Mouse (Mus musculus) forebrain, embryonic 15.5 days (tissue): ENCODE results near the gene Acsm1. TPM values are rescaled to one million over a fixed set of nuclear protein-coding genes. Genes with fewer than 3 reads are reported as not detected.

Experiments
- ATAC-seq: fragments of 200-750 bp; cut with Nextera tagmentation; replicated peaks from 2 replicates; pipeline ENCODE4 v1.8.0; 2017; ENCODE audit warnings: mild to moderate bottlenecking, moderate TSS enrichment, moderate library complexity
- H3K27ac ChIP-seq: fragments of 300-500 bp; sonication (generic); replicated peaks from 2 replicates; pipeline ENCODE4 v1.5.1; 2015; ENCODE audit warnings: mild to moderate bottlenecking, inconsistent platforms
- H3K27me3 ChIP-seq: fragments of 300-500 bp; sonication (generic); 2 replicates; pipeline ENCODE4 v1.6.1; 2015; ENCODE audit warnings: inconsistent platforms
- H3K36me3 ChIP-seq: fragments of 300-500 bp; sonication (generic); 2 replicates; pipeline ENCODE4 v1.6.1; 2015; ENCODE audit warnings: mild to moderate bottlenecking, inconsistent platforms
- H3K4me1 ChIP-seq: fragments of 300-500 bp; sonication (generic); 2 replicates; pipeline ENCODE4 v1.6.1; 2015; ENCODE audit warnings: inconsistent platforms
- H3K4me2 ChIP-seq: fragments of 300-500 bp; sonication (generic); replicated peaks from 2 replicates; pipeline ENCODE4 v1.6.1; 2015; ENCODE audit warnings: mild to moderate bottlenecking, inconsistent platforms
- H3K4me3 ChIP-seq: fragments of 300-500 bp; sonication (generic); 2 replicates; pipeline ENCODE4 v1.5.1; 2015; ENCODE audit warnings: mild to moderate bottlenecking, inconsistent platforms
- H3K9ac ChIP-seq: fragments of 300-500 bp; sonication (generic); replicated peaks from 2 replicates; pipeline ENCODE4 v1.6.1; 2015; ENCODE audit warnings: mild to moderate bottlenecking, inconsistent platforms
- H3K9me3 ChIP-seq: fragments of 300-500 bp; sonication (generic); 2 replicates; pipeline ENCODE4 v1.6.1; 2016; ENCODE audit warnings: inconsistent platforms
- WGBS: fragments of 180-500 bp; shearing (Covaris S2); methylation state at CpG from one replicate; pipeline ENCODE4 v1.1.7; 2015; ENCODE audit warnings: mixed read lengths; 5-methylcytosine and 5-hydroxymethylcytosine counted together
- polyA plus RNA-seq: library from polyadenylated mRNA; unstranded; fragments of >200 nt; fragmentation: Nextera tagmentation; extraction: Ambion mirVana; gene quantifications from 2 replicates; pipeline ENCODE4 v1.2.1, GENCODE M21; 2015

Acsm1 gene
- polyA plus RNA-seq, 1 experiment from 2014 or later, result not detected

- Histone ChIP-seq H3K27me3 (no peaks in the 10 kb centered on the region), H3K4me2 (no peak within 1 kb of the TSS), H3K27ac (no peak within 1 kb of the TSS), H3K4me3 (no peak within 1 kb of the TSS), H3K9ac (no peak within 1 kb of the TSS), H3K36me3 (no peaks in the 10 kb centered on the region), H3K9me3 (no peaks in the 10 kb centered on the region), H3K4me1 (no peaks in the 10 kb centered on the region)
- 85% methylated on average over 5 of the region's 5 CpGs for WGBS
- no peak for ATAC-seq
These were observed 82.9 kb downstream of the Acsm1 start, which contains the start of gene Acsm4 for GRCm38 (mm10) chr7:119689726-119690125. Gene Acsm4 (plus strand): TSS chr7:119690026.

GRCm38 (mm10) chr7:119692302-119692701, 85.5 kb downstream of the Acsm1 start:
- Histone ChIP-seq H3K36me3 (no peaks in the 10 kb centered on the region), H3K4me1 (no peaks in the 10 kb centered on the region), H3K4me3 (no peak overlapping the region), H3K9me3 (no peaks in the 10 kb centered on the region), H3K27ac (no peak overlapping the region), H3K27me3 (no peaks in the 10 kb centered on the region), H3K9ac (no peak overlapping the region), H3K4me2 (no peak overlapping the region)
- WGBS, result 74% methylated on average over 4 of the region's 4 CpGs
- no peak for ATAC-seq

GRCm38 (mm10) chr7:119694926-119695325, 88.1 kb downstream of the Acsm1 start:
- Histone ChIP-seq H3K27me3 (no peaks in the 10 kb centered on the region), H3K9me3 (no peaks in the 10 kb centered on the region), H3K36me3 (no peaks in the 10 kb centered on the region), H3K4me1 (no peaks in the 10 kb centered on the region), H3K27ac (no peak overlapping the region), H3K9ac (no peak overlapping the region), H3K4me3 (no peak overlapping the region), H3K4me2 (no peak overlapping the region)
- 88% methylated on average over 1 of the region's 1 CpGs for WGBS
- ATAC-seq, result no peak

Other genes starting within 250 kb of the Acsm1 start
- not detected in 2 replicates for gene Gp2, start 147.7 kb upstream of the Acsm1 start, polyA plus RNA-seq
- gene Umod, start 127.7 kb upstream of the Acsm1 start, polyA plus RNA-seq, result not detected in 2 replicates
- not detected in 2 replicates for gene Acsm5, start 87.6 kb upstream of the Acsm1 start, polyA plus RNA-seq
- gene Pdilt, start 83.5 kb upstream of the Acsm1 start, polyA plus RNA-seq, result 0.08 TPM in 1 of 2 replicates, not detected in the other
- gene Acsm2, start 52.7 kb upstream of the Acsm1 start, polyA plus RNA-seq, result not detected in 2 replicates
- not detected in 2 replicates for gene Acsm4, start 83.0 kb downstream of the Acsm1 start, polyA plus RNA-seq
- 90.6 and 91.1 TPM in 2 replicates for gene Thumpd1, start 113.8 kb downstream of the Acsm1 start, polyA plus RNA-seq
- gene Acsm3, start 153.9 kb downstream of the Acsm1 start, polyA plus RNA-seq, result 0.18 TPM in 2 replicates
- 13.0 and 13.8 TPM in 2 replicates for gene Rexo5, start 187.0 kb downstream of the Acsm1 start, polyA plus RNA-seq
- gene Eri2, start 187.0 kb downstream of the Acsm1 start, polyA plus RNA-seq, result 22.2 and 22.5 TPM in 2 replicates